Mouse (Mus musculus): ENCODE results near the gene Trim72. TPM values are rescaled to one million over a fixed set of nuclear protein-coding genes. Genes with fewer than 3 reads are reported as not detected.
A peak's percentile ranks its signal among the peaks of the same experiment; 100 is the strongest.

Trim72 gene
- total and polyA plus RNA-seq, 2 experiments from 2014 or later: 0.37 TPM; not detected in 1

- no peak overlapping the region for H3K9ac ChIP-seq (replicated peaks; ENCODE audit: low read length)
- no peaks in the 10 kb centered on the region for H3K9me3 ChIP-seq (ENCODE audit: low read length)
- no peaks in the 10 kb centered on the region for H3K4me1 ChIP-seq (ENCODE audit: insufficient read depth, low read length)
- no peak for DNase-seq (ENCODE audit: low spot score)
- H3K27me3 ChIP-seq (ENCODE audit: insufficient read depth, low read length): no peaks in the 10 kb centered on the region
- no peak overlapping the region for H3K27ac ChIP-seq
- no peaks in the 10 kb centered on the region for H3K36me3 ChIP-seq (ENCODE audit: insufficient read depth, low read length)
- no peak overlapping the region for H3K4me2 ChIP-seq (ENCODE audit: low read depth, low read length)
- no peak for ATAC-seq
- 66% methylated on average over 8 of the region's 8 CpGs for WGBS
- no peak overlapping the region for H3K4me3 ChIP-seq (ENCODE audit: low read length)
- peak; percentile 51 for TF ChIP-seq CTCF (IDR thresholded peaks at IDR 0.05; ENCODE audit: low read depth)
These were observed 19.2 kb downstream of the Trim72 start for GRCm38 (mm10) chr7:128022974-128023373.

DNA sequence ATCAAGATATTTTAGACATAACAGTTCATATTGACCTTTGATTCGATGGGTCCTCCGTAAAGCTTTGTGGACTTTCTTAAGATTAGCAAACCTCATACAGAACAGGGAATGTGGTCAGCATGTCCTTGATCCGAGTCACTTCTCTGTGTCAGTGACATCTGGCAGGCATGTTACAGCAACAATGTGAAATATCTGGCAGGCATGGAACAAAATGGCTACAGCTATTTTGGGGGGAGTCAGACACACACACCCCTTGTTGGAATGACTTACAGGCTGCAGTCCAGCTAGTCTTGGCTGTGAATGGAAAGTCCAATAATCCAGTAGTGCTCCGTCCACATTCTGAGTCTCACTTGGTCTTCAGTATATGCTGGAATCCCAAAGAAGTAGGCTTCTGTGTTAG lies 19.8 kb downstream of the Trim72 start:
- no peak overlapping the region for H3K9ac ChIP-seq (replicated peaks; ENCODE audit: low read length)
- H3K4me1 ChIP-seq (ENCODE audit: insufficient read depth, low read length): no peaks in the 10 kb centered on the region
- H3K4me2 ChIP-seq (ENCODE audit: low read depth, low read length): no peak overlapping the region
- no peaks in the 10 kb centered on the region for H3K9me3 ChIP-seq (ENCODE audit: low read length)
- H3K36me3 ChIP-seq (ENCODE audit: insufficient read depth, low read length): no peaks in the 10 kb centered on the region
- no peak for DNase-seq (ENCODE audit: low spot score)
- no peak for TF ChIP-seq CTCF (IDR thresholded peaks at IDR 0.05; ENCODE audit: low read depth)
- H3K4me3 ChIP-seq (ENCODE audit: low read length): no peak overlapping the region
- no peaks in the 10 kb centered on the region for H3K27me3 ChIP-seq (ENCODE audit: insufficient read depth, low read length)
- no peak overlapping the region for H3K27ac ChIP-seq
- 92% methylated on average over 4 of the region's 4 CpGs for WGBS
- ATAC-seq: no peak

GRCm38 (mm10) chr7:128024364-128024763 lies 20.6 kb downstream of the Trim72 start:
- H3K4me2 ChIP-seq (ENCODE audit: low read depth, low read length): no peak overlapping the region
- no peak for TF ChIP-seq CTCF (IDR thresholded peaks at IDR 0.05; ENCODE audit: low read depth)
- no peaks in the 10 kb centered on the region for H3K9me3 ChIP-seq (ENCODE audit: low read length)
- H3K4me1 ChIP-seq (ENCODE audit: insufficient read depth, low read length): no peaks in the 10 kb centered on the region
- ATAC-seq (no peak), DNase-seq (ENCODE audit: low spot score) (no peak)
- no peak overlapping the region for H3K4me3 ChIP-seq (ENCODE audit: low read length)
- H3K27me3 ChIP-seq (ENCODE audit: insufficient read depth, low read length): no peaks in the 10 kb centered on the region
- H3K27ac ChIP-seq: no peak overlapping the region
- no peaks in the 10 kb centered on the region for H3K36me3 ChIP-seq (ENCODE audit: insufficient read depth, low read length)
- WGBS: 94% methylated on average over 9 of the region's 9 CpGs
- no peak overlapping the region for H3K9ac ChIP-seq (replicated peaks; ENCODE audit: low read length)

DNA sequence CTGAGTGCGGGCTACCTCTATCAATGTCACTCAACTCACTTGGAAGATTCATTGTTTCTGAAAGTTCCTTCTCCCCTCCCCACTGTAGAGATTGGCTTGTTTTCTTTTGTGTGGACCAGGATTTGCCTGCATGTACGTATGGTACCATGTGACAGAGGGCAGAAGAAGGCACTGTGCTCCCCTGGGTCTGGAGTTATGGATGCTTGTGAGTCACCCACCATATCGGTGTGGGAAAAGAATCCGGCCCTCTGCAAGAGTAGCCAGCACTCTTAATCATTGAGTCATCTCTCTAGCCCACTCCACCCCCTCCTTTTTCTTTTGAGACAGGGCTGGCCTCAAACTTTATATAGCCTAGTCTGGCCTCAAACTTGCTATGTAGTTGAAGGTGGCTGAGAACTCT lies 21.2 kb downstream of the Trim72 start:
- no peak overlapping the region for H3K4me2 ChIP-seq (ENCODE audit: low read depth, low read length)
- H3K9me3 ChIP-seq (ENCODE audit: low read length): no peaks in the 10 kb centered on the region
- H3K27me3 ChIP-seq (ENCODE audit: insufficient read depth, low read length): no peaks in the 10 kb centered on the region
- H3K27ac ChIP-seq: no peak overlapping the region
- no peak for DNase-seq (ENCODE audit: low spot score)
- no peak overlapping the region for H3K4me3 ChIP-seq (ENCODE audit: low read length)
- 90% methylated on average over 4 of the region's 4 CpGs for WGBS
- no peak for ATAC-seq
- no peak for TF ChIP-seq CTCF (IDR thresholded peaks at IDR 0.05; ENCODE audit: low read depth)
- no peaks in the 10 kb centered on the region for H3K4me1 ChIP-seq (ENCODE audit: insufficient read depth, low read length)
- H3K9ac ChIP-seq (replicated peaks; ENCODE audit: low read length): no peak overlapping the region
- no peaks in the 10 kb centered on the region for H3K36me3 ChIP-seq (ENCODE audit: insufficient read depth, low read length)

- no peaks in the 10 kb centered on the region for H3K36me3 ChIP-seq (ENCODE audit: insufficient read depth, low read length)
- WGBS: 86% methylated on average over 4 of the region's 4 CpGs
- no peak overlapping the region for H3K27ac ChIP-seq
- TF ChIP-seq CTCF (IDR thresholded peaks at IDR 0.05; ENCODE audit: low read depth): no peak
- H3K9me3 ChIP-seq (ENCODE audit: low read length): no peaks in the 10 kb centered on the region
- DNase-seq (ENCODE audit: low spot score) (no peak), ATAC-seq (no peak)
- H3K4me2 ChIP-seq (ENCODE audit: low read depth, low read length): no peak overlapping the region
- H3K4me3 ChIP-seq (ENCODE audit: low read length): no peak overlapping the region
- no peaks in the 10 kb centered on the region for H3K27me3 ChIP-seq (ENCODE audit: insufficient read depth, low read length)
- H3K9ac ChIP-seq (replicated peaks; ENCODE audit: low read length): no peak overlapping the region
- H3K4me1 ChIP-seq (ENCODE audit: insufficient read depth, low read length): no peaks in the 10 kb centered on the region
These were observed 21.6 kb downstream of the Trim72 start for GRCm38 (mm10) chr7:128025381-128025780.

- DNase-seq (ENCODE audit: low spot score): peak; percentile 64
- no peak overlapping the region for H3K4me3 ChIP-seq (ENCODE audit: low read length)
- TF ChIP-seq CTCF (IDR thresholded peaks at IDR 0.05; ENCODE audit: low read depth): no peak
- no peaks in the 10 kb centered on the region for H3K36me3 ChIP-seq (ENCODE audit: insufficient read depth, low read length)
- no peak for ATAC-seq
- no peak overlapping the region for H3K27ac ChIP-seq
- H3K27me3 ChIP-seq (ENCODE audit: insufficient read depth, low read length): no peaks in the 10 kb centered on the region
- H3K4me1 ChIP-seq (ENCODE audit: insufficient read depth, low read length): no peaks in the 10 kb centered on the region
- WGBS: 38% methylated on average over 9 of the region's 9 CpGs
- H3K4me2 ChIP-seq (ENCODE audit: low read depth, low read length): no peak overlapping the region
- H3K9ac ChIP-seq (replicated peaks; ENCODE audit: low read length): no peak overlapping the region
- no peaks in the 10 kb centered on the region for H3K9me3 ChIP-seq (ENCODE audit: low read length)
These were observed 27.7 kb downstream of the Trim72 start for GRCm38 (mm10) chr7:128031403-128031976.

GRCm38 (mm10) chr7:128032290-128032988 lies 28.7 kb downstream of the Trim72 start:
- H3K4me2 ChIP-seq (ENCODE audit: low read depth, low read length): no peak overlapping the region
- no peak overlapping the region for H3K4me3 ChIP-seq (ENCODE audit: low read length)
- no peak overlapping the region for H3K27ac ChIP-seq
- 90% methylated on average over 5 of the region's 5 CpGs for WGBS
- no peaks in the 10 kb centered on the region for H3K9me3 ChIP-seq (ENCODE audit: low read length)
- DNase-seq (ENCODE audit: low spot score) (no peak), ATAC-seq (no peak)
- no peak overlapping the region for H3K9ac ChIP-seq (replicated peaks; ENCODE audit: low read length)
- no peaks in the 10 kb centered on the region for H3K27me3 ChIP-seq (ENCODE audit: insufficient read depth, low read length)
- H3K4me1 ChIP-seq (ENCODE audit: insufficient read depth, low read length): no peaks in the 10 kb centered on the region
- TF ChIP-seq CTCF (IDR thresholded peaks at IDR 0.05; ENCODE audit: low read depth): no peak
- no peaks in the 10 kb centered on the region for H3K36me3 ChIP-seq (ENCODE audit: insufficient read depth, low read length)
